Mouse (Mus musculus) lung, adult 2 months (tissue): Measurements from ENCODE around the gene Tjp3.

Source experiments
- CTCF ChIP-seq: fragments of 200-500 bp; IDR thresholded peaks from 2 replicates; pipeline ENCODE4 v1.5.1; 2011; ENCODE audit warnings: mild to moderate bottlenecking, low read length, control low read depth; ENCODE audit not compliant: insufficient read depth
- POLR2A ChIP-seq: fragments of 200-500 bp; IDR thresholded peaks from 2 replicates; pipeline ENCODE4 v1.6.1; 2011; ENCODE audit warnings: low read depth, mild to moderate bottlenecking, control low read depth, low read length, borderline replicate concordance; ENCODE audit errors: extremely low read depth

GRCm38 (mm10) chr10:81252424-81253419 is 38.7 kb downstream of the Tjp3 start, which contains the start of gene Matk:
- TF ChIP-seq POLR2A (no peak), CTCF (no peak)
